Mouse (Mus musculus) thymus, postnatal 10 days (tissue): Measurements from ENCODE around the gene Prr5l.

Source experiments
- DNase-seq, 2 experiments: peaks; one replicate each; pipeline ENCODE4 v3.0.0; 2021; ENCODE audit warnings: low spot score in 2 of 2

Gene Prr5l

GRCm38 (mm10) chr2:101882998-101883397, at the start of gene Prr5l:
TSS of gene Prr5l (minus strand) at chr2:101883027.
- DNase-seq, result no peak

- no peak for DNase-seq
Observed at GRCm38 (mm10) chr2:101932169-101932936, 49.5 kb upstream of the Prr5l start.

- no peak for DNase-seq
Observed at GRCm38 (mm10) chr2:101925591-101926188, 42.9 kb upstream of the Prr5l start.

- no peak for DNase-seq
Observed at GRCm38 (mm10) chr2:101925183-101925582, 42.4 kb upstream of the Prr5l start.

- no peak for DNase-seq
Observed at GRCm38 (mm10) chr2:101923181-101923580, 40.4 kb upstream of the Prr5l start.

- no peak for DNase-seq
Observed at GRCm38 (mm10) chr2:101922302-101922701, 39.5 kb upstream of the Prr5l start.

GRCm38 (mm10) chr2:101920136-101920554, 37.3 kb upstream of the Prr5l start:
- DNase-seq, result no peak

GRCm38 (mm10) chr2:101918518-101918917, 35.7 kb upstream of the Prr5l start:
- no peak for DNase-seq

- DNase-seq, result no peak
Observed at GRCm38 (mm10) chr2:101909326-101910080, 26.7 kb upstream of the Prr5l start.

- DNase-seq, result no peak
Observed at GRCm38 (mm10) chr2:101908773-101909172, 25.9 kb upstream of the Prr5l start.

- no peak for DNase-seq
Observed at GRCm38 (mm10) chr2:101907386-101908022, 24.7 kb upstream of the Prr5l start.

GRCm38 (mm10) chr2:101906379-101906690, 23.5 kb upstream of the Prr5l start:
- no peak for DNase-seq

- peak; percentile 69 to 83 for DNase-seq
Observed at GRCm38 (mm10) chr2:101905534-101906378, 22.9 kb upstream of the Prr5l start.

GRCm38 (mm10) chr2:101902196-101902595, 19.4 kb upstream of the Prr5l start:
- no peak for DNase-seq

GRCm38 (mm10) chr2:101896425-101897204, 13.8 kb upstream of the Prr5l start:
- no peak for DNase-seq

GRCm38 (mm10) chr2:101894126-101894525, 11.3 kb upstream of the Prr5l start:
- no peak for DNase-seq

- DNase-seq, result no peak
Observed at GRCm38 (mm10) chr2:101891143-101891542, 8.3 kb upstream of the Prr5l start.

- no peak for DNase-seq
Observed at GRCm38 (mm10) chr2:101888886-101889285, 6.1 kb upstream of the Prr5l start.

GRCm38 (mm10) chr2:101885768-101886438, 3.1 kb upstream of the Prr5l start, which contains the start of gene Commd9:
TSS of gene Commd9 (plus strand) at chr2:101886247.
- peak; percentile 92 to 93 for DNase-seq

- DNase-seq, result no peak
Observed at GRCm38 (mm10) chr2:101884286-101884685, 1.5 kb upstream of the Prr5l start.
